Mouse (Mus musculus) urinary bladder, postnatal 36 days (tissue): Measurements from ENCODE around the gene Exd2.
"Not testable (repeated sequence)": the region's sequence is repeated elsewhere in the genome, so short reads cannot be mapped to it uniquely, and the experiment has no call there.

Experiments
- DNase-seq, 2 experiments: peaks; one replicate each; pipeline ENCODE4 v3.0.0; 2022; ENCODE audit warnings: low spot score in 2 of 2, mixed read lengths in 1 of 2

Gene Exd2

GRCm38 (mm10) chr12:80462942-80463651 is at the start of gene Exd2:
Gene Exd2, plus strand, starts transcription at chr12:80463095.
- DNase-seq, result peak; percentile 83 to 90

DNA sequence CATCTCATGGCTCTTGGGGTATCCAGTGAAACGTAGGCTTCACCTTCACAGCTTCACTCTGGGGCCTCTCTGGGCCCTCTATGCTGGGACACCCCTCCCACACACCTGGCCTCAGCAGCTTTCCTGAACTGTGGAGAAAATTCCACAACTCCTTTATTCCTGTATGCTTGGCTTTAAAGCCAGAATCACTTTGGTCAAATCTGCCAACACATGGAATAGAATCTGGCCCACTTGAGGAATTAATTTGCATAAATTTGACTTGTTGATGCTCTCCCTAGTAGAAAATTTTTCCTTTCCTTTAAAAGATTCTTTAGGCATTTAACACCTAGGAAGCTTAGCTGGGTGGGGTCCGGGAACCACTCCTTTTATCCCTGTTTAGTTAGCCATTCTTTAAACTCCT is 47.8 kb upstream of the Exd2 start:
- no peak for DNase-seq

- DNase-seq, result no peak
Observed at GRCm38 (mm10) chr12:80427683-80428082, 35.2 kb upstream of the Exd2 start.

GRCm38 (mm10) chr12:80433266-80433665 is 29.6 kb upstream of the Exd2 start:
- no peak for DNase-seq

- DNase-seq, result no peak
Observed at GRCm38 (mm10) chr12:80434601-80434960, 28.3 kb upstream of the Exd2 start.

DNA sequence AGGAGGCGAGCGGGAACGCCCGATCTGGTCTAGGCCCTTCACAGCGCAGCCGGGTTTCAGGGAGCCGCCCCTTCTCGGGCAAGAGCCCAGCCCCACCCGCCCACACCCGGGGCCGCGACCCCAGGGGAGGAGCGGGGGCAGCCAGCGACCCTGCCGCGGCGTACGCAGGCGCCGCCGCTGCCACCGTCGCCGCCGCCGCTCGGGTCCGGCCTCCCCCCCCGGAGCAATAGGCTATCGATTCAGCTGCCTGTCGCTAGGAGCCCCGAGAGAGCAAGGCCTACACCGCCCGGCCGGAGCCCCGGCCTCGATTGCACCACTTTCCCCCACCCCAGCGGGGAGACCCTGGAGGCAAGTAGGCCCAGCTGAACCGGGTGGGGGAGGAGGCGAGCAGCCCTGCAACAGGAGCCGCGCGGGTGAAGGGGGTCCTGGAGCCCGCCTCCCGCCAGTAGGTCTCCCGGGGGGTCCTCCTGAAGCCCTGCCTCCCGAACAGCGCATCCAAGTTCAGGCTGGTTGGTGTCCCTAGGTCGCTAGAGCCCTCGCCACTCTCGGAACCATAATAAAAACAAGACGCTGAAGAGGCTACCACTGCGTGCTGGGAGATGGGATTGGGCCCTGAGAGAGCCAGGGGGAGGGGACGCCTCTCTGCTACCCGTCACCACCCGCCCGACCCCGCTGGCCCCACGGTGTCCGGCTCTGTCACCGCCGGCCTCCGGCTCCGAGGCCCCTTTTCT is 27.8 kb upstream of the Exd2 start:
- peak; percentile 52 to 69 for DNase-seq

DNA sequence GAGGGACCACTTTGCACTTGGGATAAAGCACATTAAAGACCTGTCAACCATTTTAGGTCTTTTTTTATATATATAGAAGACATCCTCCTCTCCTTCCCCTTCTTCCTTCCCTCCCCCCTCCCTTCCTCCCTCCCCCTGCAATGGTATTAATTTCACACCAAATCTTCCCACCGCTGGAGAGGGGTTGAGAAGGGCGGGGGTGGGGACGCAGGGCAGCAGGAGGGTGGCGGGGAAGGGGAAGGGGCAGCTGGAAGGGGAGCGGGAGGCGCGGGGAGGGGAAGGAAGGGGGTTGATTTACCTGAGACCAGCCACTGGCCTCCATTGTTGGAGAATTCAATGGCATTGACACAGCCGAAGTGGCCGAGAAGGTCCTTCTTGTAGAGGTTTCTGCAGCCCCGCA is 27.0 kb upstream of the Exd2 start:
- no peak for DNase-seq

DNA sequence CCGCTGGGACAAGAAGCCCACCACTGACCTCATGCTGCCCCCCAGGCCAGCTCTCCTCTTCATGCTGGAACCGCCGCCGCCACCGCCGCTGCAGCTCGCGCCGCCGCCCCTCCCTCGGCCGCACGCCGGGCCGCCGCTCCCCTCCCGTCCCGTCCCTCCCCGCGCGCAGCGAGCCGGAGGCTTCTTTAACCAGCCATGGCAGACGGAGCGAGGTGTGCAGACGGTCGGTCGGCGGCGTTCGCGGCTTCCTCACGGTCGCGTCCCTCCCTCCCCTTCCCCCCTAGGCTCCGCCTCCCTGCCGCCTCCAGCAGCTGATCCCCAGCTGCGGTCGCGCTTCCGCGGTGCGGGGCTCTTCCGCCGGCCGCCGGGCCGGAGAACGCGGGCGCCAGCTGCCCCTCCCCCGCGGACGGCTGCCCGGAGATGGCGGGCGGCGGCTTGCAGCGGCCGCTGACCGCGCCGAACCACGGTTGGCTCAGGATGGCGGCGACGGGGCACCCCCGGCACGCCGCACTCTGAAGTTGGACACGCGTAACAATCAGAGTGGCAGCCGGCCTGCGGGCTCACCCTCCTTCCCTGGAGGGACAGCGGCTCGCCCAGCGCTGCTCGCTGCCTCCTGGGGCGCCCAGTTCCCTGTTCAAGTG is 26.4 kb upstream of the Exd2 start, which contains the start of gene Dcaf5:
Gene Dcaf5, minus strand, starts transcription at position 266 of the 641 bp plus-strand sequence.
- DNase-seq, result peak; percentile 52 to 77

GRCm38 (mm10) chr12:80437051-80437675 is 25.7 kb upstream of the Exd2 start:
- no peak for DNase-seq

GRCm38 (mm10) chr12:80440957-80441356 is 21.9 kb upstream of the Exd2 start:
- no peak for DNase-seq

GRCm38 (mm10) chr12:80444525-80445109 is 18.3 kb upstream of the Exd2 start:
- DNase-seq, result no peak

GRCm38 (mm10) chr12:80453506-80453905 is 9.4 kb upstream of the Exd2 start:
- no peak for DNase-seq

- DNase-seq, result no peak
Observed at GRCm38 (mm10) chr12:80458033-80458432, 4.9 kb upstream of the Exd2 start.

DNA sequence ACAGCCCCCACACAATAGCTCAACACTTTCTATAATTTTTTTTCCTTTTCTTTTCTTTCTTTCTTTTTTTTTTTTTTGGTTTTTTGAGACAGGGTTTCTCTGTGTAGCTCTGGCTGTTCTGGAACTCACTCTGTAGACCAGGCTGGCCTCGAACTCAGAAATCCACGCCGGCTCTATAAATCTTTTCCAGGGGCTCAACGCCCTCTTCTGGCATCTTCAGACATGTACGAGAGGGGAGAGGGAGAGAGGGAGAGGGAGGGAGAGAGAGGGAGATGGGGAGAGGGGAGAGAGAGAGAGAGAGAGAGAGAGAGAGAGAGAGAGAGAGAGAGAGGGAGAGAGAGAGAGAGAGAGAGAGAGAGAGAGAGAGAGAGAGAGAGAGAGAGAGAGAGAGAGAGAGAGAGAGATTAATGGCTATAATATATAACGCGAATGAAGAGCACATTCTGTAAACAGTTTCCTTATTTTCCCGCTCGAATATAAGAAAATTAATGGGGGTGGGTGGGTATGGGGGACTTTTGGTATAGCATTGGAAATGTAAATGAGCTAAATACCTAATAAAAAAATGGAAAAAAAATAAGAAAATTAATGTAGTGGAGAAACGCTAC is 501 bp upstream of the Exd2 start:
- DNase-seq, result not testable (repeated sequence)

DNA sequence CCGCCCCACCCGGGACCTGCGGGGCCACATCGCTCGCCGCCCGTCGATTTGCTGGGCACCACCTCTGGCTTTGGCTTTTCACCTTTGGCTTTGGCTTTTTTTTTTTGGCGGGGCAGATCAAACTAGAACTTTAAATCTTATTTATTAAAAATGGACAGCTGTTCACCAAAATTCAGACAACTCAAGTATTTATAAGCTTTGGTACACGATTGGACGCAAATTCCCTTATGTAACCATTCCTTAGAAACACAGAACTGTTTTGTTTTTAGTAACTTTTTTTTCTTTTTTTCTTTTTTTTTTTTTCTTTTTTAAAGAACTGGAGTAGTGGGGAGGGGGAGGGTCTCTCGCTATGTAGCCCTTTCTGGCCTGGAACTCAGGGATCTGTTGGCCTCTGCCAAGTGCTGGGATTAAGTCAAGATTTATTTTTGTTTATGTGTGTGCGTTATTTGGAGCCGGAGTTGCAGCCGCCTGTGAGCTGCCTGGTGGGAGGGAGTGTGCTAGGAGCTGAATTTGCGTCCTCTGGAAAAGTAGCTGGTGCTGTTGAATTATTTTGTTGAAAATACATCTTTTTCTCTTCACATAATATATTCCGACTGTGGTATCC is 873 bp downstream of the Exd2 start:
- no peak for DNase-seq

GRCm38 (mm10) chr12:80470206-80470605 is 7.3 kb downstream of the Exd2 start:
- no peak for DNase-seq

- no peak for DNase-seq
Observed at GRCm38 (mm10) chr12:80471926-80472325, 9.0 kb downstream of the Exd2 start.

- no peak for DNase-seq
Observed at GRCm38 (mm10) chr12:80473731-80474130, 10.8 kb downstream of the Exd2 start.

- no peak for DNase-seq
Observed at GRCm38 (mm10) chr12:80479986-80480385, 17.1 kb downstream of the Exd2 start.

DNA sequence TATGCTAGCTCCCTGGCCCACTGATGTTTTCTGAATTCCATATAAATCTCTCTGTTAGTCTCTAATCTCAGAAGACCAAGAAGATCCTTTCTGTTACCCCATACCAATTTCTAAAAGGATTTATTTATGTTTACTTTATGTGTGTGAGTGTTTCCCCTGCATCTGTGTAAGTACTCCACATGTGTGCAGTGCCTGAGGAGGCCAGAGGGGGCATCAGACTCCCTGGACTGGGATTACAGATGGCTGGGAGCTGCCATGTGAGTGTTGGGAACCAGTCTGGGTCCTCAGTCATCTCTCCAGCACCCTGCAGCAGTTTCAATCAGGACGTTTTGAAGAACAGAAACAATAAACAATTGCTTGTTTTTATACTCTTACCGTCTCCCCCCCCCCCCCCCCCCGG is 20.5 kb downstream of the Exd2 start:
- no peak for DNase-seq

- DNase-seq, result no peak
Observed at GRCm38 (mm10) chr12:80493311-80493710, 30.4 kb downstream of the Exd2 start.
